Mouse (Mus musculus) layer of hippocampus, adult 8-10 months (tissue): ENCODE measurements at regions not wholly inside any gene's neighbourhood (a gene's known extent, or its start where the extent isn't known, plus 50 kb on each side); places are given as distances from the start of the nearest gene placed in this dataset.
"Not testable (repeated sequence)": the region's sequence is repeated elsewhere in the genome, so short reads cannot be mapped to it uniquely, and the experiment has no call there.

ENCODE experiments used
- DNase-seq, 2 experiments: peaks; one replicate each; pipeline ENCODE4 v3.0.0; 2022; ENCODE audit warnings: low spot score in 2 of 2

DNA sequence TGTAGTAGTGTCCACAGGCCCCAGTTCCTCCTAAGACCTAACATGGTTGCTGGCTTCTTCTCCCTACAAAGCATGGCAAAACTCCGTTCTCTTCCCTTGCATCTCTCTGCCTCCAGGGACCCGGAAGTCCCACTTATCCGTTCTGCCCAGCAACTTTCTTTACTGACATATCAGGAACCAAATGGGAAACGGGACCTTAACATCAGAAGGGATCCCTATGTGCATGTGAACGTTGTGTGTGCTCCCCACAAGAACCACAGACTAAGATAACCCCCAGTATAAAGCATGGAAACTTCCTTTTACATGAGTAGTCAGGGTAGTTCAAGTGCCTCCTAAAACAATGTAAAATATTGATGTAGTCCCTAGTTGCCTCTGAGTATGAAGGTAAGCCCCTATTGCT lies 61.6 kb downstream of the Zxdb start:
- no peak for DNase-seq

- no peak for DNase-seq
Measured at GRCm38 (mm10) chrX:94788331-94788920, 64.1 kb downstream of the Zxdb start.

GRCm38 (mm10) chrX:94796845-94797244 lies 72.5 kb downstream of the Zxdb start:
- DNase-seq = not testable (repeated sequence)

DNA sequence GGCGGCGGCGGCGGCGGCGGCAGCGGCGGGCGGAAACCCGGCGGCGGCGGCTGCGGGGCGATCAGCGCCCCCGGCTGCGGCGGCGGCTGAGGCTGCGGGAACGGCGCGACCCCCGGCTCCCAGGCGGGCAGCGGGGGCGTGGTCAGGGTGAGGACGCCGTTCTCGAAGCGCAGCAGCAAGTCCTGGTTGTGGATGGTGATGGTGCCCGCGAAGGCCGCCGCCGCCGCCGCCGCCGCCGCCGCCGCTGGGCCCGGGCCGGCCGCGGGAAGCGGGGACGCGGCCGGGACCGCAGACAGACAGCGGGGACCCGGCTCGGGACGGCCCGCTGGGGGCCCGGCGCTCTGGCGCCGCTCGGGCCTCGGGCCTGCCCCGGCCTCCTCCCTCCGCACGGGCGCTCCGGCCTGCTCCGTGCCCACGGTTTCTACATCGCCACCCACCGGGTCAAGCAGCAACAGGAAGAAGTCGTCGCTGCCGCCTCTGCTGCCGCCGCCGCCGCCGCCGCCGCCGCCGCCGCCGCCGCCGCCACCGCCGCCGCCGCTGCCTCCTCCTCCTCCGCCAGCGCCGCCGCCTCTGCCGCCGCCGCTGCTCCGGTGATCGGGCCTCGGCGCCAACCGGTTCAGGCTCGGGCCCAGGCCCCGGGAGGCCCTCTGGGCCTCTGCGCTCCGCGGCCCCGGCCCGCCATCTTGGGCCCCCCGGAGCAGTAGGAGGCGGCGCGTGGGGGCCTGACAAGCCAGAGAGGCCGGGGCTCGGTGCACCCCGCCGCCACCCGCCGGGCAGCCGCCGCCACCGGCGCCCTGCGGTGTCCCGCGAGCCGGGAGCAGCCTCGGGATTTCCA lies 73.2 kb downstream of the Zxdb start:
- not testable (repeated sequence) for DNase-seq

- not testable (repeated sequence) for DNase-seq
Measured at GRCm38 (mm10) chrX:94798183-94798619, 73.8 kb downstream of the Zxdb start.

GRCm38 (mm10) chrX:94812760-94813159 lies 88.4 kb downstream of the Zxdb start:
- not testable (repeated sequence) for DNase-seq

GRCm38 (mm10) chrX:94827524-94827923 lies 103.2 kb downstream of the Zxdb start:
- not testable (repeated sequence) for DNase-seq

DNA sequence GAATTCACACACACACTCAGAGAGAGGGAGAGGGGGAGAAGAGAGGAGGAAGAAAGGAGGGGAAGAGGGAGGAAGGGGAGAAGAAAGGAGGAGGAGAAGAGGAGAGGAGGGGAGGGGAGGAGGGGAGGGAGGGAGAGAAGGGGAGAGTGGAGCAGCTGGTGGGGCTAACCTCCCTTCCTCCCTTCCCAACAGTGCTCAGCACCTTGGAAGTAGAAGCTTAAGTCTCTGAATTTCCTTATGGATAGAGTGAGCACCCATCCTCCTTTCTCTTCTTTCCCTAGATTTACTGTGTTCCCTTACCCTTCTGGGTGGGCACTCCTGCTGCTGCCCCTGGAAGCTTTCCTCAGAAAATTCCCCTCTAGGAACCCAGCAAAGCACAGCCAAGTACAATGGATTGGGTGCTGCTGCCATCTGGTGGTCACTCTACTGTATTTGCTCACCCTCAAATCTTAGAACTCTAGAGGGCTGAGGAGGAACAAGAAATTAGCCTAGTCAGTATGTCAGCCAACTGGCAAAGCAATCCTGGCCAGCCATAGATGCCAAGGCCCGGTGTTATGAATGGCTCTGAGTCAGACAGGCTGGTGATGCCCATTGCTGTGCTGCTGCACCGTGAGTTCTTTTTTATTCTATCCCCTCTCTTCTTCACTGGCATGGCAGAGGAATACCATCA lies 119.9 kb downstream of the Zxdb start:
- DNase-seq = peak in 1 of 2 experiments; percentile 3

DNA sequence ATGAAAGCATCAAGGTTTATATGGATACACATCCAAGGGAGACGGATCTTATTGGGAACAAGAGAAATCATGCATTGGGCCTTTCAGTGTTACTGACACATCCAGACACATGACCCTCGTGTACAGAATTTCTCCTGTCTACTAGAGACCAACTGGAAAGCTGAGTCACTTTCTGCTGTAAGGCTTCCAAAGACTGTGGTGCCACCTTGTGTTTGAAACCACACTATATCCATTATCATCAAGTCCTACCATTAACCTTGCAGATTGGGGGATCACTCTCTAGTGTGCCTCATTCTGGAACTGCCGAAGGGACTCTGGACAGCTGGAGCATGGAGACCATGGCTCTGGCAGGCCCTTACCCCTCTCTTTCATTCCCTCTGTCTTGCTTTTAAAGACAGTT lies 125.2 kb downstream of the Zxdb start:
- DNase-seq = not testable (repeated sequence)

DNA sequence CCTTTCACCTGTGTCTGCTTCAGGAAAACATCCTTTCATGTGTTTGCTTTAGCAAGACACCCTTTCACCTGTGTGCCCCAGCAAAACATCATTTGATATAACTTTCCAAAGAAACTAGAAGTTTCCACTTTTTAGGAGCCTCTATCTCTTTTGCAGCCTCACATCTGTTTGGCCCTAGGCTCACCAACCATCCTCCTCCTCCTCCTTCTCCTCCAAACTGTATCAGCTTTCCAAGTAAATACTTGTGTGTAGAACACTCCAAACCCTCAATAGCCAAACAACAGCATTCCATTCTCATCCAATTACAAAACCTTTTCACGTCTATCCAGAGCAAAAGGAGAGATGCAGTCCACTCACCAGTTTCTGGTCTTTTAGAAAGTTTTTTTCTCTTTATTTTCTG lies 133.1 kb downstream of the Zxdb start:
- no peak for DNase-seq

DNA sequence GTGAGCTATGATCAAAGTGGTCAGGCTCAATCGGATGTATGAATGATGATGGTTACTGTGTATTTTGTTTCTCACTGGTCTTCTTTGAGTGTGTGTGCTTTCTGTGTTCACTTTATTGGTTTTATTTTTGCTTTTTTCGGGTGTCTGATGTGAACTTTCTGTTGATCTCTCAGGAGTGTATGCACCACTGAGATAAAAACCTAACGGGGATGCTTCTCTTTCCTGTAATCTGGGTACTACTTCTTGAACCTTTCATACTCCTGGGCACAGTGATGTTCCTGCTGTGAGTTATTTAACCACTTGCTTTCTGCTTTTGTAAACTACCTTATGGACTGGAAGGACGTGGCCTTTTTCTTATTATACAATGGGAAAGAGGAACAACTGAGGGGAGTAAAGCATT lies 133.6 kb downstream of the Zxdb start:
- DNase-seq = no peak

- DNase-seq = no peak
Measured at GRCm38 (mm10) chrX:94863123-94863522, 138.8 kb downstream of the Zxdb start.

- peak; percentile 63 to 91 for DNase-seq
Measured at GRCm38 (mm10) chrX:94865531-94866502, 141.4 kb downstream of the Zxdb start.

DNA sequence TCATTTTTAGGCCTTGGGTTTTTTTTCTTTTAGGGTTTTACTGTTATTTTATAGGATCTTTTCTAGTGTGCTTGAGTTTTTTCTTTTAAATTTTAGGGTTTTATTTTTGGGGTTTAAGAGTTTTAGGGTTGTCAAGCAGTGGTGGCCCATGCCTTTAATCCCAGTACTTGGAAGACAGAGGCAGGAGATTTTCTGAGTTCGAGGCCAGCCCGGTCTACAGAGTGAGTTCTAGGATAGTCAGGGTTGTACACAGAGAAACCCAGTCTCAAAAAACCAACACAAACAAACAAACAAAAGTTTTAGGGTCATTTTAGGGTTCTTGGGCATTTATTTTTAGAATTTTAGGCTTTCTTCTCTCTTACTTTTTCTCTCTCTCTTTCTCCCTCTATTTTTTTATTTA lies 142.9 kb downstream of the Spin4 start:
- DNase-seq = not testable (repeated sequence)
